Mouse (Mus musculus) heart, adult 8-10 months (tissue): ENCODE measurements around the gene Kifc1. TPM values are rescaled to one million over a fixed set of nuclear protein-coding genes. Genes with fewer than 3 reads are reported as not detected.
A peak's percentile ranks its signal among the peaks of the same experiment; 100 is the strongest.
"Not testable (repeated sequence)": the region's sequence is repeated elsewhere in the genome, so short reads cannot be mapped to it uniquely, and the experiment has no call there.

Source experiments
- DNase-seq: peaks from one replicate; pipeline ENCODE4 v3.0.0; 2022; ENCODE audit warnings: low spot score
- total RNA-seq, 4 experiments: library from RNA; stranded (reverse); gene quantifications; 2 replicates each; pipeline ENCODE4 v1.2.4; 2022

Gene Kifc1
- total RNA-seq, 4 experiments from 2014 or later = 0.31 to 1.9 (median 0.51) TPM

DNA sequence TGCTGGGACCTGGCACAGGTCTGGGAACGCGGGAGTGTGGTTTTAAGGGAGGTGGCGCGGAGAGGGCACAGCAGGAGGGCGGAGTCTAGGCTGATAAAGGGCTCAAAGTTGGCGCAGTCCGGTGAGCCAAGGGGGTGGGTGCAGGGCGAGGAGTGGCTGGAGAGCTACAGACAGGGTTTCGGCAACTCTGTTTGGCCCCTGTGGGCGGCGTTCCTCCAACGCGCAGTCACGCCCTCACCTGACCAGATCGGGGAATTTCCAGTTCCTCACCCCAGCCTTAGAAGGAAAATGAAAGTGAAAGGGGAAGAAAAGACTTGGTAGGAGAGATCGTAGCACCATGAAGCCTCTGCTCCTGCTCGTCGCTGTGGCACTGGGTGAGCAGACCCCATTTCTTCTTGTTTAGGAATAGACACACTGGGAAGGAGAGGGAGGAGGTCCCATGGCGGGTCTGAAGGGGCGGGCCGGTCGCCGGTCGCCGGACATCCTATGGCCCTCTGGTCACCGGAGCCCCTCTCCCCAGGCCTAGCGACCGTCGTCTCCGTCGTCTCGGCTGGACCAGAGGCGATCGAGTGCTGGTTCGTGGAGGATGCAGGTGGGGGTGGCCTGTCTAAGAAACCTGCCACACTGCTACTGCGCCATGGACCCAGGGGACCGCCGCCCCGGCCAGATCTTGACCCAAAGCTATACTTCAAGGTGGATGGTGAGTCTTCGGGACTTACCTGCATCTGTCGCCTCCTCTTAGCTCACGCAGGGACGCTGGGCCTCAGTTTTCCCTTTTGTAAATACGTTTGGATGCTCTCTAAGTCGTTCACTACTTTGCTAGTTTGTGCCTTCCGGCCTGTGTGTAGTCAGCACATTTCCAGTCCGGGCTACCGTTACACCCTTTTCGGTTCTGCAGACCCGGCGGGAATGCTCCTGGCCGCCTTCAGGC lies 29.2 kb upstream of the Kifc1 start:
- DNase-seq = peak; percentile 86

DNA sequence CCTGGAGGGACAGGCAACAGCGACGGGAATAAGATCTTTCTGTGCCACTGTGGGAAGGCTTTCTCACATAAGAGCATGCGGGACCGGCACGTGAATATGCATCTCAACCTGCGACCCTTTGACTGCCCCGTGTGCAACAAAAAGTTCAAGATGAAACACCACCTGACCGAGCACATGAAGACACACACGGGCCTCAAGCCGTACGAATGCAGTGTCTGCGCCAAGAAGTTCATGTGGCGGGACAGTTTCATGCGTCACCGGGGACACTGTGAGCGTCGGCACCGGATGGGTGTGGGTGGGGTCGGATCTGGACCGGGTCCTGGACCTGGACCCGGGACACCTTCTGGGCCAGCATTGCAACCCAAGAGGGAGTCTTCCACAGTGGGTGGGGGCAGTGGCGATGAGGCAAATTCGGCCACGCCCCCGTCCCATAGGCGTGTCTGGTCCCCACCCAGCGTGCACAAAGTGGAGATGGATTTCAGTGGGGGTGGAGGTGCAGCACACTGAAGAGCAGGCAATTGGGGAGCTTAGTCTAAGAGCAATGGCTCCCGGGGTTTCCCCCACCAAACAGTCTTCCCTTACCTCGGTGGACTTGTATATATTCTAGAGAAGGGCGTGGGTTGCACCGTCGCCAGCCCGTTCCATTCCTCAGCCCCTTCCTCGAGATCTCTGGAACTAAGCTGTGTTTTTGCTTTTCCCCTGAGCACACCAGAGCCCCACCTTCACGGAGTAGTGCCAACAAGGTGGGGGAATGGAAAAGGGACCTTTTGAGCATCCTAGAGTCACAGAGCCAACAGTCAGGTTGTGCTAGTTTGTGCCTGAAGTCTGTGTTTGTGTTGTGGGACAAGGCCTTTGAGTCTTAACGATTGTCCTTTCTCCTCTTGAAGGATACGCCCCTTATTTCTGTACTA lies 28.1 kb upstream of the Kifc1 start:
- DNase-seq = peak; percentile 44

DNA sequence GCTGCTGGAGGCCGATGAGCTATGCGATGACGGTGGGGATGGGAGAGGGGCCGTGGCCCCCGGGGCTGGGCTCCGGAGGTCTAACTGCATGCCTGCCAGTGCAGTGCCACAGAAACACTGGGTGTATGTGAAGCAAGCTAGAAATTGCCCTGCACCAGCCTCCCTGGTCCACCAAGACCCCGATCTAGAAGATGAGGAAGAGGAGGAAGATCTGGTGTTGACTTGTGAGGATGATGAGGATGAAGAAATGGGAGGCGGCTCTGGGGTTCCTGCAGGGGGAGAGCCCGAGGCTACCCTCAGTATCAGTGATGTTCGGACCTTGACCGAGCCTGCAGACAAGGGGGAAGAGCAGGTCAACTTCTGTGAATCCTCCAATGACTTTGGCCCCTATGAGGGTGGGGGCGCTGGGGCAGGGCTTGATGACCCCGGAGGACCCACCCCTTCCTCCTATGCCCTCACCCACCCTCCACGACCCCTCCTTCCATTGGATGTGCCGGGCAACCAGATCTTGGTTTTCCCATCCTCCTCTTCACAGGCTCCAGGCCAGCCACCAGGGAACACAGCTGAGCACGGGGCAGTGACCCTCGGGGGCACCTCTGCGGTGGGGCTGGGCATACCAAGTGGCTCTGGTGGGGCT lies 27.3 kb upstream of the Kifc1 start:
- DNase-seq = no peak

DNA sequence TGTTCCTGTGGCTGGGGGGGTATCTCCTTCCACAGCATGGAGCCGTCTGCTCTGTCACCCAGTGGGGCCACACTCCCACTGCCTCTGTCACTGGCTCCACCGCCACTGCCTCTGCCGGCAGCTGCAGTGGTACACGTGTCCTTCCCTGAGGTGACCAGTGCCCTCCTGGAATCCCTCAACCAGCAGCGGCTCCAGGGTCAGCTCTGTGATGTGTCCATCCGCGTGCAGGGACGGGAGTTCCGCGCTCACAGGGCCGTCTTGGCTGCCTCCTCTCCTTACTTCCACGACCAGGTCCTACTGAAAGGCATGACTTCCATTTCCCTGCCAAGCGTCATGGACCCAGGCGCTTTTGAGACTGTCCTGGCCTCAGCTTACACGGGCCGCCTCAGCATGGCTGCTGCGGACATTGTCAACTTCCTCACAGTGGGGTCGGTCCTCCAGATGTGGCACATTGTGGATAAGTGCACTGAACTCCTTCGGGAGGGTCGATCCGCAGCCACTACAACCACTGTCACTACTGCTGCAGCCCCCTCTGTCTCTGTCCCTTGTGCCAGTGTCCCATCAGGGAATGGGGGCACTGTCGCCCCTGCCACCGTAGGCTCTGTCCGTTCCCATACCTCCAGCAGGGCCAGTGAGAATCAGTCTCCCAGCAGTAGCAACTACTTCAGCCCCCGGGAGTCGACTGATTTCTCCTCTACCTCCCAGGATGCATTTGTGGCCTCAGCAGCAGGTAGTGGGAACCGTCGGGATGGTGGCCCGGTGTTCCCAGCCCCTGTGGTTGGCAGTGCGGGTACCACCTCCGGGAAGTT lies 26.6 kb upstream of the Kifc1 start:
- DNase-seq = no peak

DNA sequence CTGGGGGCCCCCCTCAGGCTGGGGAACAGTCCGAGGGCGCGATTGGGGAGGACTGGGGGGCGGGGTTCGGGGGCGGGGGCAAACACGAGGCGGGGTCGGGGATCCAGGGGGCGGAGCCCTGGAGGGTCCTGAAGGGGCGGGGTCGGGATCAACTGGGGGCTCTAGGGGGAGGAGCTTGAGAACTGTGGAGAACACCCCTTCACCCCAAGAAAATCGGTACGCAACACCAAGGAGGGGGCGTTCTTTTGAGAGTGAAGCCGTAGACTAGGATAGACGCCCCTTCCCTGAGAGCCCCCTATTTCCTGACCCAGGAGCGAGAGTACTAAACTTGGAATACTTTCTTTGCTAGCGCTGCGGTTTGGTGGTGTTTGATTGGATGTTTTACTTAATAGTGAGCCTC lies 25.8 kb upstream of the Kifc1 start:
- DNase-seq = no peak

DNA sequence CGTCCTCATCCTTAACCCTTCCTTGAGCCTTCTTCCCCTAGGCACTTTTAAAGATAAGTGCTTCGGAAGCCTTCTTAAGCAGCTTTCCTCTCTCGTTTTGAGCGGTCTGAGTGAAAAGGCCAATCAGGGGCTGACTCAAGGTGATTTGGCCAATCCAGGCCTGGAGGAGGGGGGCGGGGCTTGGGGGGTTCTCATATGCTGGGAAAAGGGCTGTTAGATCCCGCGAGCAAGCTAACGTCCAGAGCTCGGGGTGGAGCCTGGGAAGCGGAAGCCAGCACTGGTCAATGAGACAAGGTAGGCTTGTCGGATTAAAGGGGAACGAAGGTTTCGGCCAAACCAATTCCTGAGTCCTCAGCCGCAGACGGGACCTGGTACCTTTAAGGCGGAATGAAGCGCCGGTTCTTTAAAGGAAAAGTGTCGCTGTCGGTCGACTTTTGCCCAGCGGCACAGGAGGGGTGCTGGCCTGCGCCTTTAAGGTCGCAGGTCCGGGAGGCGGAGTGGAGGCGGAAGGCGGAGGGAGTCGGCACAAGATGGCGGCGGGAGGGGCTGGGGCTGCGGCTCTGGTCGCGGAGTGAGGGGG lies 25.3 kb upstream of the Kifc1 start, which contains the start of the genes Tapbp and Zbtb22:
Gene Tapbp, plus strand, starts transcription at position 229 of the 580 bp plus-strand sequence.
Gene Zbtb22, plus strand, starts transcription at position 234 of the 580 bp plus-strand sequence.
- peak; percentile 98 for DNase-seq

DNA sequence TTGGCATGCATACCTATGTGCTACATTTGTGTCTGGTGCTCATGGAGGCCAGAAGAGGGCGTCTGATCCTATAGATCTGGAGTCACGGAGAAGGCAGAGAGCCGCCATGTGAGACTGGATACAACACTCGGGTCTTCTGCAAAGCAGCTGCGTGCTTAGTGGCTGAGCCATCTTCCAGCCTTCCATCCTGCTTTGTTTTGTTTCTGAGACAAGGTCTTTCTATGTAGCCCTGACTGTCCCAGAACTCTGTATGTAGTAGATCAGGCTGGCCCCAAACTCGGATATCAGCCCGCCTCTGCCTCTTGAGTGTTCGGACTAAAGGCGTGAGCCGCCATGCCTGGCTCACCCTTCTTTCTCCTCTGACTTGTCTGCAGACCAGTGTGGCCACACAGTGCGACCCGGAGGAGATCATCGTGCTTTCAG lies 24.5 kb upstream of the Kifc1 start:
- DNase-seq = no peak

DNA sequence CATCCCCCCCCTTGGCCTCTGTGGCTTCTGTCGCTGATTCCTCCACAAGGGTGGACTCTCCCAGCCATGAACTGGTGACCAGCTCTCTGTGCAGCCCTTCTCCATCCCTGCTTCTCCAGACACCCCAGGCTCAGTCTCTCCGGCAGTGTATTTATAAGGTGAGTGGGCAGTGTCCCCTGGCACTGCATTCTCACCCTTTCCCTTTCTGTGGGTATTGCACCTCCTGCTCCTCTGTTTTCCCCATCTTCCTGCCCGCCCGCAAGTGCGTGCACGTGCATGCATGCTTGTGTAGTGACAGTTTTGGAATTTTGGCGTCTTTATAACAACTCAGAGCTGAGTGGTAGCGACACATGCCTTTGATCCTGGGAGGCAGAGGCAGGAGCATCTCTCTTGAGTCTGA lies 23.4 kb upstream of the Kifc1 start:
- no peak for DNase-seq

DNA sequence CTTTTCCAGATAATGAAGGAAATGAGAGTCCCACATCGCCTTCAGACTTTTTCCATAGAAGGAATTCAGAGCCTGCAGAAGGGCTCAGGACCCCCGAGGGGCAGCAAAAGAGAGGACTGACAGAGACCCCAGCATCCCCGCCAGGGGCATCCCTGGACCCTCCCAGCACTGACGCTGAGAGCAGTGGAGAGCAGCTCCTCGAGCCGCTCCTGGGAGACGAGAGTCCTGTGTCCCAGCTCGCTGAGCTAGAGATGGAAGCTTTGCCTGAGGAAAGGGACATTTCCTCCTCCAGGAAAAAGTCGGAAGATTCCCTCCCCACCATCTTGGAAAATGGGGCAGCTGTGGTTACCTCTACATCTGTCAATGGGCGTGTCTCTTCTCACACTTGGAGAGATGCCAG lies 22.8 kb upstream of the Kifc1 start:
- DNase-seq = no peak

DNA sequence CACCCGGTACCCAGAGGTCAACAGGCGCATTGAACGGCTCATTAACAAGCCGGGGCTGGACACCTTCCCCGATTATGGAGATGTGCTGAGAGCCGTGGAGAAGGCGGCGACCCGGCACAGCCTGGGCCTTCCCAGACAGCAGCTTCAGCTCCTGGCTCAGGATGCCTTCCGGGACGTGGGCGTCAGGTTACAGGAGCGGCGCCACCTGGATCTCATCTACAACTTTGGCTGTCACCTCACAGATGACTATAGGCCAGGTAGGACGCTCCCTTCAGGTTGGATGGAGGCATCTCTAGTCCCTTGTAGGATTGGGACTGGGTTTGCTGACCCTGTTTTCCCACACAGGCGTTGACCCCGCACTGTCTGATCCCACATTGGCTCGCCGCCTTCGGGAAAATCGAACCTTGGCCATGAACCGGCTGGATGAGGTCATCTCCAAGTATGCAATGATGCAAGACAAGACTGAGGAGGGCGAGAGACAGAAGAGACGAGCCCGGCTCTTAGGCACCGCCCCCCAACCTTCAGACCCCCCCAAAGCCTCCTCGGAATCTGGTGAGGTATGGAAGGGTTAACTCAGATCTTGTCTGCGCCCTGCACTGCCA lies 21.5 kb upstream of the Kifc1 start:
- no peak for DNase-seq

DNA sequence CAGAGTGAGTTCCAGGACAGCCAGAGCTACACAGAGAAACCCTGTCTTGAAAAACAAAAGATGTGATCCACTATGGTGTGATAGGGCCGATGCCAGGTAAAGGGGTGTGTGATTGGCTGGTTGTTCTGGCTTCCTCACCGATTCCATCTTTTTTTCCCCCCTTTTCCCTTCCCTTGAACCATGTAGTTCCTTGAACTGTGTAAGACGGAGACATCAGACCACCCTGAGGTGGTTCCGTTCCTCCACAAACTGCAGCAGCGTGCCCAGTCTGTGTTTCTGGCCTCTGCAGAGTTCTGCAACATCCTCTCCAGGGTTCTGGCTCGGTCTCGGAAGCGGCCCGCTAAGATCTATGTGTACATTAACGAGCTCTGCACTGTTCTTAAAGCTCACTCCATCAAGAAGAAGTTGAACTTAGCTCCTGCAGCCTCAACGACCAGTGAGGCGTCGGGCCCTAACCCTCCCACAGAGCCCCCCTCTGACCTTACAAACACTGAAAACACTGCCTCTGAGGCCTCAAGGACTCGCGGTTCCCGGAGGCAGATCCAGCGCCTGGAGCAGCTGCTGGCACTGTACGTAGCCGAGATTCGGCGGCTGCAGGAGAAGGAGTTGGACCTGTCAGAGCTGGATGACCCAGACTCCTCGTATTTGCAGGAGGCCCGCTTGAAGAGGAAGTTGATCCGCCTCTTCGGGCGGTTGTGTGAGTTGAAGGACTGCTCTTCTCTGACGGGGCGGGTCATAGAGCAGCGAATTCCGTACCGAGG lies 20.8 kb upstream of the Kifc1 start:
- DNase-seq = no peak

DNA sequence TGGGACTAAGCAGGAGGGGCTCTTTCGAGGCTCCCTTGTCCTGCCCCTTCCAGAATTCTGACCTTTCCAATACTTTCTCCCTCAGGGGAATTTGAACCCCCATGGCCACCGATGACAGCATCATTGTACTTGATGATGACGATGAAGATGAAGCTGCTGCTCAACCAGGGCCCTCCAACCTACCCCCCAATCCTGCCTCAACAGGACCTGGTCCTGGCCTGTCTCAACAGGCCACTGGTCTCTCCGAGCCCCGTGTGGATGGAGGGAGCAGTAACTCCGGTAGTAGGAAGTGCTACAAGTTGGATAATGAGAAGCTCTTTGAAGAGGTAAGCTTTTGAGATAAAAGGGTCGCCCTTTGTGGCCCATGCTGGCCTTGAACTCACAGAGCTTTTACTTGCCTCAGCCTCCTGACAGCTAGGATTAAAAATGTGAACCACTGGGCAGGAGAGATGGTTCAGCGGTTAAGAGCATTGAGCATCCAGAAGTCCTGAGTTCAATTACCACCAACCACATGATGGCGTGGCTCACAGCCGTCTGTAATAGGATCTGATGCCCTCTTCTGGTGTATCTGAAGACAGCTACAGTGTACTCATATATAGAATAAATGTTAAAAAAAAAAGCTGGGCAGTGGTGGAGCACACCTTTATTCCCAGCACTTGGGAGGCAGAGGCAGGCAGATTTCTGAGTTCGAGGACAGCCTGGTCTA lies 20.0 kb upstream of the Kifc1 start:
- DNase-seq = no peak

DNA sequence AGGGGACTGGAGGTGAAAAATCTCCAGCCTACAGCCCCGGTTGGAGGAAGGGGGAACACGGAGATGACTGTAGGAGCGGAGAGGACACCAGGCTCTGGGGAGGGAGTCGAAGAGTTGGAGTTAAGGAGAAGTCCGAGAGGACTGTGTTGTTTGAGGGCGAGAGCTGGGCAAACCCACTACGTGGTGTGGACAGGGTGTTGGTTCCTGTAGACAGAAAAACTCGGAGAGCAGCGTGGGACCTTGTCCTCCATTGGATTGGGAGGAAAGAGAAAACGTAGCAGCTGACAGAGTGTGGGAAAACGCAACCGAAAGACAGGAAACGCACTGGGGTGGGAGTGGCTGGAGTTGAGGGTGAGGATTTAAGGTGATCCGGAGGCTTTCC lies 19.4 kb upstream of the Kifc1 start:
- peak; percentile 68 for DNase-seq

DNA sequence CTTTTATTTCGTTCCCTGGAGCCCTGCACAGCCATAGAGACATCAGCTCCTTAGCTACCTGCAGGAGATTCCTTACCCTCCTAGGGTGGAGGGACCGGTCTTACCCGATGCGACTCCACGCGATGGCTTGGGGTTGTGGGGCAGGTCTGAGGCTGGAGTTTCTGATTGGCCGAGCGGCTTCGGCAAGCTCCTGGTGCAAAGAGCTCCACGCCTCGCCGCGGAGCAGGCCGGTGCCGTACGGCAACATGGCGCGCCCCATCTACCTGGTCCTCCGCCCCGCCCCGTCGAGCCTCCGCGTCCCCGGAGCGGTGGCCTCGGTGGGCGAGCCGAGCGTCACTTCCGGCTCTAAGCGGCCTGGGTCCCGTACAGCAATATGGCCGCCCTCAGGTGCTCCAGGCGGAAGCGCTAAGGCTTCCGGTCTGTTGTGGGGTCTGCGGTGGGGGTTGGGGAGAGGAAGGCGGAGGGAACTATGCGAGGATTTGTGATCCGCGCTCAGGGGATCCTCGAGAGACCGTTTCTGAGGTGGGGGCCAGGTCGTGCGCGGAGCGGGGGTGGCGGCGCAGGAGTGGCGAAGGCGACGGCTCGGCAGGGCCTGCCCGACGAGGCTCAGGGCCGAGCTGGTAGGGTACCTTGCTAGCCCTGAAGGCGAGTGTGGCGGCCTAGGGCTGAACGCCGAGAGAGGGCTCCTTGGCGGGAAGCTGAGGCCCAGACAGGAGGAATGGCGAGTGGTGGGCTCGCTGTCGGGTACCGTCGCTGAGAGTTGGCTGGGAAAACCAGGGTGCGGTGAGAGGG lies 18.8 kb upstream of the Kifc1 start, which contains the start of gene Daxx:
Gene Daxx, plus strand, starts transcription at position 338 of the 792 bp plus-strand sequence.
- DNase-seq = peak; percentile 98

DNA sequence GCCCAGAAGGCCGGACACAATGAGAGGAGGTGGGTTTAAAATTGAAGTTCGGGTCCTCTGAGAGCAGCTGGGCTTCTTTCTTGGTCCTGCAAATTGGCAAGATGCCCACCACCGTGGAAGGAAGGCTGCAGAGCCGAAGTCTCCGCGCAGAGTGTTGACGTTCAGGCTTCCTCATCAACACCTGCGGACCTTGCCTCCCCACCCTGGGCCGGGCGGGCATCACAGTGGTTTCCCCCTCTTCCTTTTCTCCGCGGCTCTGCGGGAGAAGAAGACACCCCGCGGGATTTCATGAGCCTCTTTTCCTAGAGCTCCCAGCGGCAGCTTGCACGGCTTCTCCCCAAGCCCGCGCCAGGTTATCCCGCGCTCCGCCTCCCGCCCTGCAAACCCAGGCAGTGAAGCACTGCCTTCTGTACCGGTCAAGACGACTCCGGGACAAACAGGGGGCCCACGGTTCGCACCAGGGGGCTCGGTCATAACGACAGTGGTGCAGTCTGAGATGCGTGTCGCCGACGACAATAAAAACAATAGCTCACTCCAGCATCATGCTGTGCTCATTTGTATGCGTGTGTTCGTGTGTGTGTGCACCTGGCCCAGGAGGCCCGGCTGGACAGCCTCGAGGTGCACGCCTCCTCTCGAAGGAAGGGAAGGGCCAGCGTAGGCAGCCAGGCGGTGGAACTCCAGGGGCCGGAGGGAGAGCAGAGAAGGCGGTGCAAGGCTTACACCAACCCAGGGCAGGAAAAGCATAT lies 18.0 kb upstream of the Kifc1 start:
- DNase-seq = no peak

DNA sequence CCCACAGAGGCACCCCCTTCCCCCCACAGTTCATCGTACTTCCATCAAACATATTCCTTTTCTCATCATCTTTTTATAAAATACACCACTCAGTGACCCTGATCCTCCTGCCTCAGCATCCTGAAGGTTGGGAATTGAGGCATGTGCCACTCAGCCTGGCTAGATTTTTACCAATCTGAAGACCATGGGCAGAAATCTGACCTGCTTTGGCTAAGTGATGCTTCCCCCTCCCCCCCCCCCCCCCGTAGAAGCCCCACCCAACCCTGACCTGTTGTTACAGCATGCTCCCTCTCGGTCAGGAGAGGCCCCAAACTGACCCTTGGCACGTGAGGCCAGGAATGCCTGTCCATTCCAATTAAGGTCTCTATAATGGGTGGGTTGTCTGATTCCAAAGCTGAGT lies 14.4 kb upstream of the Kifc1 start, which contains the start of gene Platr17:
Gene Platr17, plus strand, starts transcription at position 301 of the 400 bp plus-strand sequence.
- DNase-seq = not testable (repeated sequence)
